Mouse (Mus musculus) layer of hippocampus, adult 2 months (tissue): Measurements from ENCODE around the gene H2al1e. TPM values are rescaled to one million over a fixed set of nuclear protein-coding genes. Genes with fewer than 3 reads are reported as not detected.
A peak's percentile ranks its signal among the peaks of the same experiment; 100 is the strongest.

Experiments
- DNase-seq, 2 experiments: peaks; one replicate each; pipeline ENCODE4 v3.0.0; 2022; ENCODE audit warnings: low spot score in 2 of 2
- H3K27ac ChIP-seq: fragments of 200-600 bp; 2 replicates; pipeline ENCODE4 v1.8.1; 2022
- H3K4me3 ChIP-seq: fragments of 200-600 bp; 2 replicates; pipeline ENCODE4 v1.8.1; 2022; ENCODE audit warnings: mild to moderate bottlenecking
- CTCF ChIP-seq: fragments of 200-600 bp; conservative IDR thresholded peaks from 2 replicates; pipeline ENCODE4 v1.8.1; 2022; ENCODE audit warnings: antibody characterized with exemption, mild to moderate bottlenecking, moderate library complexity
- total RNA-seq, 2 experiments: library from RNA; stranded (reverse); gene quantifications; 2 replicates each; pipeline ENCODE4 v1.2.3; 2021

The H2al1e gene
- total RNA-seq, 2 experiments from 2014 or later: not detected

- DNase-seq: peak in 1 of 2 experiments; percentile 8
- Histone ChIP-seq H3K4me3 (no peak overlapping the region), H3K27ac (peak overlapping the region; percentile 72)
- TF ChIP-seq CTCF: no peak
Measured at GRCm38 (mm10) chrX:11345762-11346161, 34.0 kb downstream of the H2al1e start.

- DNase-seq: no peak
- Histone ChIP-seq H3K27ac (peak overlapping the region; percentile 43; the same call in 1 of the 2 replicates), H3K4me3 (no peak overlapping the region)
- no peak for TF ChIP-seq CTCF
Measured at GRCm38 (mm10) chrX:11346756-11347155, 35.0 kb downstream of the H2al1e start.

GRCm38 (mm10) chrX:11360823-11361222, 49.1 kb downstream of the H2al1e start:
- Histone ChIP-seq H3K4me3 (no peak overlapping the region), H3K27ac (no peak overlapping the region)
- no peak for DNase-seq
- TF ChIP-seq CTCF: no peak

GRCm38 (mm10) chrX:11361261-11361660, 49.5 kb downstream of the H2al1e start:
- DNase-seq: no peak
- H3K4me3 ChIP-seq: no peak overlapping the region
- H3K27ac ChIP-seq: no peak overlapping the region
- no peak for TF ChIP-seq CTCF

Other genes starting within 250 kb of the H2al1e start
- gene H2al1a, start 12.7 kb upstream of the H2al1e start, total RNA-seq: not detected
- gene H2al1b, start 9.5 kb upstream of the H2al1e start, total RNA-seq: not detected
- not detected for gene H2al1c, start 6.3 kb upstream of the H2al1e start, total RNA-seq
- not detected for gene H2al1d, start 3.1 kb upstream of the H2al1e start, total RNA-seq
- not detected for gene H2al1f, start 3.2 kb downstream of the H2al1e start, total RNA-seq
- gene H2al1g, start 6.3 kb downstream of the H2al1e start, total RNA-seq: not detected
- gene H2al1h, start 9.6 kb downstream of the H2al1e start, total RNA-seq: not detected
- gene H2al1i, start 12.7 kb downstream of the H2al1e start, total RNA-seq: not detected
- gene H2al1j, start 15.9 kb downstream of the H2al1e start, total RNA-seq: not detected